Mouse (Mus musculus) hindbrain, embryonic 13.5 days (tissue): Measurements from ENCODE around the gene Tmem97. TPM values are rescaled to one million over a fixed set of nuclear protein-coding genes. Genes with fewer than 3 reads are reported as not detected.
"Not testable (repeated sequence)": the region's sequence is repeated elsewhere in the genome, so short reads cannot be mapped to it uniquely, and the experiment has no call there.

Experiments
- ATAC-seq: fragments of 200-750 bp; cut with Nextera tagmentation; 2 replicates; pipeline ENCODE4 v1.8.0; 2017; ENCODE audit warnings: moderate TSS enrichment; ENCODE audit not compliant: low FRiP score
- H3K27ac ChIP-seq: fragments of 300-500 bp; sonication (generic); 2 replicates; pipeline ENCODE4 v1.5.1; 2015; ENCODE audit warnings: inconsistent platforms, mild to moderate bottlenecking, moderate library complexity
- H3K27me3 ChIP-seq: fragments of 300-500 bp; sonication (generic); 2 replicates; pipeline ENCODE4 v1.6.1; 2015; ENCODE audit warnings: mild to moderate bottlenecking, inconsistent platforms
- H3K36me3 ChIP-seq: fragments of 300-500 bp; sonication (generic); 2 replicates; pipeline ENCODE4 v1.6.1; 2015; ENCODE audit warnings: mild to moderate bottlenecking, inconsistent platforms
- H3K4me1 ChIP-seq: fragments of 300-500 bp; sonication (generic); replicated peaks from 2 replicates; pipeline ENCODE4 v1.6.1; 2015; ENCODE audit warnings: inconsistent platforms
- H3K4me2 ChIP-seq: fragments of 300-500 bp; sonication (generic); 2 replicates; pipeline ENCODE4 v1.6.1; 2015; ENCODE audit warnings: inconsistent platforms, mild to moderate bottlenecking, moderate library complexity
- H3K4me3 ChIP-seq: fragments of 300-500 bp; sonication (generic); 2 replicates; pipeline ENCODE4 v1.5.1; 2015; ENCODE audit warnings: mild to moderate bottlenecking, inconsistent platforms
- H3K9ac ChIP-seq: fragments of 300-500 bp; sonication (generic); 2 replicates; pipeline ENCODE4 v1.6.1; 2015; ENCODE audit warnings: mild to moderate bottlenecking, inconsistent platforms
- H3K9me3 ChIP-seq: fragments of 300-500 bp; sonication (generic); 2 replicates; pipeline ENCODE4 v1.6.1; 2016; ENCODE audit warnings: inconsistent platforms
- WGBS: fragments of 180-500 bp; shearing (Covaris S2); methylation state at CpG from one replicate; pipeline ENCODE4 v1.1.7; 2015; 5-methylcytosine and 5-hydroxymethylcytosine counted together
- polyA plus RNA-seq: library from polyadenylated mRNA; unstranded; fragments of >200 nt; fragmentation: Nextera tagmentation; extraction: Ambion mirVana; gene quantifications from 2 replicates; pipeline ENCODE4 v1.2.1, GENCODE M21; 2015

Gene Tmem97
- polyA plus RNA-seq, 1 experiment from 2014 or later, result 28.5 TPM

DNA sequence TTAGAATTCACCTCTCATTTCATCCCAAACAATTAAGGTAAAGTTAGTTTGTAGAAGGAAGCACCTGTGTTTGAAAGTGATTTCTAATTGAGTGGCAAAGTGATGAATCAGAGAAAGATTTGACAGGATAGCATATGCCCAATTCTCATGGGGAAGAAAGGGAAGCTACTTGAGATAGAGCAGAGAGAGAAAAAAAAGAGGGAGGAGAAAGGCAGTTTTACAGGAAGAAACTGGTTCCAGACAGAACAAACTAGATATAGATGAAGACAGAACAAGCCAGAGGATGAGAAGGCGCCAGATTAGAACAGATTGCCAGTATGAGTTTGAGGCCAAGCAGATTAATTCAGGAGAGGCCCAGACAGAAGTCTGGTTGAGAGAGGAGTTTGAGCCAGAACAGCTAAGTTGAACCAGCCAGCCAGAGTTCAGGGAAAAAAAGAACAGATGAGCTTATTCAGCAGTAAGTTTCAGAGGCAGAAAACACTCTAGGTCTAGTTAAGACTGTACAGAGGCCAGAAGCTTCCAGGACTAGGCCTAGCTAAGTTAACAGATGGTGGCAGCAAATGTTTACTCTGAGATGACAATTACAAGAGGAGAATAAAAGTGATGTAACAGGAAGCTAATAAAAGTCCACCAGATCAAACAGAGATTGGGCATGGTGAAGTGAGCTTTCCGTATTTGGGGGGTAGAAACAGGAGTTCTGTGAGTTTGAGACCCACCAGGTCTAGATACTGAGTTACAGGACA is 2.7 kb downstream of the Tmem97 start:
- WGBS, result 93% methylated on average over 2 of the region's 2 CpGs
- peaks cover 22% of the 10 kb centered on the region for H3K4me1 ChIP-seq

DNA sequence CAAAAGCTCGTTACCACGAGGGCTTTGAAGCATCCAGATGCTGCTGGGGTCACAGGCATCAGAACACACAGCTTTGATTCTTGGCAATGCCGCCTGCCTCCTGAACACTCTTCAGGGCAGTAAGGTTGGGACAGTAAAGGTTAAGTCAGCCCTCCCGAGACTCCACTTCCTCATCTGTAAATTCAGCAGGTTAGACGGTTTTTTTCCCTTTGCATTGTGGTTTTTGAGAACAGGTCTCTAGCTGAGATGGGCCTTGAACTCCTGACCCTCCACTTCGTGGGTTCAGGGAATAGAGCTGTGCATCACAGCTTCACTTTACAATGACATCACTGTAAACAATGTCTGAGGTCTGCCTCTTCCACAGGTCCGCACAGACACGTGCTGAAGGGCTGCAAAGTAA is 5.4 kb downstream of the Tmem97 start:
- H3K9ac ChIP-seq, result no peak overlapping the region
- peaks cover 17% of the 10 kb centered on the region for H3K4me1 ChIP-seq
- H3K9me3 ChIP-seq, result no peaks in the 10 kb centered on the region
- no peak for ATAC-seq
- H3K36me3 ChIP-seq, result peaks cover 38% of the 10 kb centered on the region
- no peak overlapping the region for H3K4me3 ChIP-seq
- no peak overlapping the region for H3K27ac ChIP-seq
- no peak overlapping the region for H3K4me2 ChIP-seq
- 82% methylated on average over 8 of the region's 8 CpGs for WGBS
- no peaks in the 10 kb centered on the region for H3K27me3 ChIP-seq

More for the DNA sequence above, 2.7 kb downstream of the Tmem97 start:
- H3K27me3 ChIP-seq, result no peaks in the 10 kb centered on the region
- peaks cover 16% of the 10 kb centered on the region for H3K36me3 ChIP-seq
- no peak for ATAC-seq
- no peak overlapping the region for H3K27ac ChIP-seq
- H3K4me3 ChIP-seq, result no peak overlapping the region
- H3K9me3 ChIP-seq, result no peaks in the 10 kb centered on the region
- H3K9ac ChIP-seq, result no peak overlapping the region; the same call in 1 of the 2 replicates
- no peak overlapping the region for H3K4me2 ChIP-seq

DNA sequence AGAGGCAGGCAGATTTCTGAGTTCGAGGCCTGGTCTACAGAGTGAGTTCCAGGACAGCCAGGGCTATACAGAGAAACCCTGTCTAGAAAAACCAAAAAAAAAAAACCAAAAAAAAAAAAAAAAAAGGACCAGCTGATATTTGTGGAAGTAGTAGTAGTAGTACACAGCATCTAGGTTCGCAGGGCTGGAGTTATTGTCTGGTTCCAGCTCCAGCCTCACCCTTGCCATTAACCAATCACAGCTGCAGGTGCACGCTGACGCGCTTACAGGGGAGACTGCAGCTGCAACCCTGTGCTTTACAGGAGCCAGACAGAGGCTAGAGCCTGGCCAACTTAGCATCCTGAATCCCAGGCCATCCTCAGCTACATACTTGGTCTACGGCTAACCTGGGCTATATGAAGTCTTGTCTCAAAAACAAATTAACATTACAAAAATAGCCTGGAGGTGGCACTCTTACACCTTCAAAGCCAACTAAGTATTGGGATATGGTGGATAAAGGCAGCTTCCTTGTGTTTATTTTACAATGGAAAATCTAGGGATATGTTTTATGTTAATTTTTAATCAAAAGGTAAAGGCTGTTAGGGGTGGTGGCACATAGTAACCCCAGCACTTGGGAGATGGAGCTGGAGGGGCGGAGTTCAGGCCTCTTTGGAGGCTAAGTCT is 6.0 kb downstream of the Tmem97 start:
- Histone ChIP-seq H3K4me3 (no peak overlapping the region), H3K9ac (no peak overlapping the region), H3K27me3 (no peaks in the 10 kb centered on the region), H3K36me3 (peaks cover 44% of the 10 kb centered on the region), H3K27ac (no peak overlapping the region), H3K4me2 (no peak overlapping the region), H3K4me1 (peaks cover 11% of the 10 kb centered on the region), H3K9me3 (no peaks in the 10 kb centered on the region)
- ATAC-seq, result no peak
- WGBS, result 94% methylated on average over 7 of the region's 7 CpGs

DNA sequence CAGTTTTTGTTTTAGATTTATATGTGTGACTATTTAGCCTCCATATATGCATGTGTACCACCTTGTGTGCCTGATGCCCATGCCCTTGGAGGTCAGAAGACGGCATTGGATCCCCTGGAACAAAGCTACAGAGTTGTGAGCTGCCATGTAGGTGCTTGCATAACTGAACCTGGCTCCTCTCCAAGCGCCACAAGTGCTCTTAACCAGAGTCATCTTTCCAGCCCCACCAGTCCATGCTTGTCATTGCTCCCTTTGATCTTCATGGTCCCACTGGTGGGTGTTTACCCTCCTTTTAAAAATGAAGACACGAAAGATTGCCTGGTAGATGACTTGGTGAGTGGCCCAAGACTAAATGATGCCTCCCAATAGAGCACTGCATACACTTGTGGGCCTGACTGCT is 10.2 kb downstream of the Tmem97 start:
- H3K36me3 ChIP-seq, result peaks cover 53% of the 10 kb centered on the region
- WGBS, result 93% methylated on average over 3 of the region's 3 CpGs
- H3K4me1 ChIP-seq, result peaks cover 20% of the 10 kb centered on the region
- H3K4me2 ChIP-seq, result no peak overlapping the region
- no peak overlapping the region for H3K9ac ChIP-seq
- H3K4me3 ChIP-seq, result no peak overlapping the region
- ATAC-seq, result no peak
- H3K27me3 ChIP-seq, result no peaks in the 10 kb centered on the region
- H3K27ac ChIP-seq, result no peak overlapping the region
- H3K9me3 ChIP-seq, result no peaks in the 10 kb centered on the region

DNA sequence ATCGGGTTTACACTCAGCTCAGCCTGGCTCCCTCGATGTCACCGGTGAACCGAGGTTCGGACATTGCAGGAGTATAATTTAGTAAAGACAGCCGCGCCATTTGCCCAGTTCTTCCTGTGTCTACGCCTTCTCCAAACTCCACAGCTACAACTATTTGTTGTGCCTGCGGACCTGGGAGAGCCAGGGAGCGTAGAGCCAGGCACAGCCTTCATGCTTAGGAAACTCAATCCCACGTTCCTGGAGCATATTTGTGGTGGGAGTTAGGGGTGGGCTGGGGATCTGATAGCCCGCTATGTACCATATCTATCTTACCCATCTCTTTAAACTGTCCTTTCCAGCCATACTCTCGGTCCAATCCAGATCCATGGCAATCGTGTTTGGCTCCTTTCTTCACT is 13.9 kb downstream of the Tmem97 start:
- H3K36me3 ChIP-seq, result peaks cover 33% of the 10 kb centered on the region
- H3K27me3 ChIP-seq, result no peaks in the 10 kb centered on the region
- ATAC-seq, result no peak; the same call in 1 of the 2 replicates
- H3K4me1 ChIP-seq, result peaks cover 33% of the 10 kb centered on the region
- 2% methylated on average over 14 of the region's 14 CpGs for WGBS
- peak overlapping the region; percentile 73 for H3K4me3 ChIP-seq
- H3K9ac ChIP-seq, result peak overlapping the region; percentile 89
- H3K4me2 ChIP-seq, result peak overlapping the region; percentile 86
- H3K27ac ChIP-seq, result peak overlapping the region; percentile 90
- no peaks in the 10 kb centered on the region for H3K9me3 ChIP-seq

DNA sequence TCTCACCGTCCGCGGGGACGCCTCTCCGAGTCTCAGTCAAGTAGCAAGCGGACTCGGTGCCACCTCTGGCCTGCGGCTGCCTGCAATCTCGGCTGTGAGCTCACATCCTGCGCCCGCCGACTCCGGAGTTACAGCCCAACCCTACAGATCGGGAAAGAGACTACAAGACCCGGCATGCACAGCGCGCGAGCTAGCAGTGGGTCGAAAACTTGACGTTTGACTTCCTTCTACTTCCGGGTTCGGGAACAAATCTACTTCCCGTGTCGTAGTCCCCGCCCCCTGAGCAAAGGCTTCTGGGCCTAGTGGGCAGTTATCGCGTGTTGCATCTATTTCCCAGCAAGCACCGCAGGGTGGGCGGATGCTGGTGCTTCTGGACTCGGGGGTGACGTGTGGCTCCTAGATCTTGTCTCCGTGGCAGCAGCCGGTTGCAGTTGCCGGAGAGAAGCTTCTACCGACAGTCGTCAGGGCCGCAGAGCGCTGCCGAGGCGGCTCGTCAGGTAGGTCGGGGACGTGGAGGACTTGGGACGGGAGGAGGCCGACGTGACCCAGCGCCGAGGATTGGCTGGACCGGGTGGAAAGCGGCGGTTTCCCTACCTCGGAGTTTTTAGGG is 14.4 kb downstream of the Tmem97 start, which contains the start of the genes Tnfaip1 and Ift20:
TSS of gene Tnfaip1 (minus strand) at position 253 of the 610 bp plus-strand sequence.
TSS of gene Ift20 (plus strand) at position 282 of the 610 bp plus-strand sequence.
- no peaks in the 10 kb centered on the region for H3K9me3 ChIP-seq
- WGBS, result under 1% methylated on average over 52 of the region's 52 CpGs
- peaks cover 33% of the 10 kb centered on the region for H3K4me1 ChIP-seq
- H3K9ac ChIP-seq, result peak within 1 kb of the TSS; percentile 89
- H3K27me3 ChIP-seq, result no peaks in the 10 kb centered on the region
- peak within 1 kb of the TSS; percentile 95 for H3K27ac ChIP-seq
- peaks cover 30% of the 10 kb centered on the region for H3K36me3 ChIP-seq
- H3K4me2 ChIP-seq, result peak within 1 kb of the TSS; percentile 86
- peak; percentile 98 for ATAC-seq
- peak within 1 kb of the TSS; percentile 73 for H3K4me3 ChIP-seq

DNA sequence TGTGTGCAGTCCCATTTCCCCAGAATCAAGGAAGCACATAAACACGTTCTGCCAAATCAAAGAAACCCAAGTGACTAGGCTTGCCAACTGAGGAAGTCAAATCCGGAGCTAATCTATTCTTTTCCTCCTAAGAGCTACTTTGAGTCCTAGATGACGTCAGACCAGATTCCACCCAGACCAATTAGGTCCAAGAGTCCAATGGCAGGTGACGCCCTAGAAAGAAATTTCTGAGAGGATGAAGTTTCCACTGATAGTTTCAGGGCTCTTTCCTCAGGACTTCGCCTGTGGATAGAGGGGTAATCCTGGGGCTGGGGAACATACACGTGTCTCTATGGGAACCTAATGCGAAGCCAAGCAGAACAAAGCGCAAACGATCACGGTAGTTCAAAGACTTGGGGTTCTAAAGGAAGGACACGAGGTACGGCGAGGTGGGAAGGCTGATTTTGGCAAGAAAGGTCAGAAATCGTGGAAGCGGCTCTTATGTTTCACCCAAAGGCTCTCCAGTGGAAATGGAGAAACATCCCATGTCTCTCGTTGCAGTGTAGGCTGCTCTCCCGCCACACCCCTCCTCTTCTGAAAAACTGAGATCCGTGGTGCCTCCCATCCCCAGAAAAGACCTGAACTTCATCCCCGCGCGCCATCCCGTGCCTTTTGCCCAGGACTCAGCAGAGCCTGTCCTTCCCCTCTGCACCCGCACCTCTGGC is 15.0 kb downstream of the Tmem97 start:
- under 1% methylated on average over 23 of the region's 23 CpGs for WGBS
- H3K9ac ChIP-seq, result peak overlapping the region; percentile 85
- H3K27ac ChIP-seq, result peak overlapping the region; percentile 95
- peak; percentile 33; the same call in 1 of the 2 replicates for ATAC-seq
- H3K4me3 ChIP-seq, result peak overlapping the region; percentile 73
- H3K4me2 ChIP-seq, result peak overlapping the region; percentile 78
- no peaks in the 10 kb centered on the region for H3K9me3 ChIP-seq
- peaks cover 33% of the 10 kb centered on the region for H3K4me1 ChIP-seq
- H3K36me3 ChIP-seq, result peaks cover 26% of the 10 kb centered on the region
- H3K27me3 ChIP-seq, result no peaks in the 10 kb centered on the region

DNA sequence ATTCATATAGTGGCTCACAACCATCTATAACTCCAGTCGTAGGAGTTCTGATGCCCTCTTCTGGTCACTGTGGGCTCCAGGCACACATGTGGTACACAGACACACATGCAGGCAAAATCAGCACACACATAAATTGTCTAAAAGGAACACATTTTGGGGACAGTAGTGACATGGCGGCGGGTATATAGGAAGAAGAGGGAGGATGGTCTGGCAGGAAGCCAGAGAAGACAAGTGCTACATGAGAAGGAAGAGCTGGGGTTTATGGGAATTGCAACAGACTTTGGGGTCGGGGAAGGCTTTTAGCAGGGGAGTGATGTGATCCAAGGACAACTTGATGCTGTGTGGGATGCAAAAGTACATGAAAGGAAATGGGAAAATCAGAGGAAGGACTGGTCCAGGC is 16.1 kb downstream of the Tmem97 start:
- H3K4me3 ChIP-seq, result peak overlapping the region; percentile 73

DNA sequence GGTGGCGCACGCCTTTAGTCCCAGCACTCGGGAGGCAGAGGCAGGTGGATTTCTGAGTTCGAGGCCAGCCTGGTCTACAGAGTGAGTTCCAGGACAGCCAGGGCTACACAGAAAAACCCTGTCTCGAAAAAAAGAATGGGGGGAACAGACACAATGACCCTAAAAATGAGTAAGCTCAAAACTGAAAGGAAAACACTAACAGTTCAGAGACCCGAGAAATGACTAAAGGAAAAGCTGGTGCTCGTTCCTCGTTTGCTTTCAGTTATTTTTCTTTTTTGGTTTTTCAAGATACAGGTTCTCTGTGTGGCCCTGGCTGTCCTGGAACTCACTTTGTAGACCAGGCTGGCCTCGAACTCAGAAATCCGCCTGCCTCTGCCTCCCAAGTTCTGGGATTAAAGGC is 19.1 kb downstream of the Tmem97 start:
- not testable (repeated sequence) for H3K27me3 ChIP-seq, ATAC-seq, H3K9ac ChIP-seq, H3K4me3 ChIP-seq, H3K9me3 ChIP-seq, H3K27ac ChIP-seq, H3K4me2 ChIP-seq
- 97% methylated on average over 10 of the region's 10 CpGs for WGBS
- peaks cover 14% of the 10 kb centered on the region for H3K4me1 ChIP-seq
- H3K36me3 ChIP-seq, result peaks cover 42% of the 10 kb centered on the region

More for the DNA sequence above, 16.1 kb downstream of the Tmem97 start:
- peaks cover 33% of the 10 kb centered on the region for H3K4me1 ChIP-seq
- ATAC-seq, result no peak
- H3K9ac ChIP-seq, result peak overlapping the region; percentile 85; the same call in 1 of the 2 replicates
- no peaks in the 10 kb centered on the region for H3K27me3 ChIP-seq
- peaks cover 25% of the 10 kb centered on the region for H3K36me3 ChIP-seq
- H3K9me3 ChIP-seq, result no peaks in the 10 kb centered on the region
- WGBS, result 95% methylated on average over 4 of the region's 4 CpGs
- H3K4me2 ChIP-seq, result peak overlapping the region; percentile 78
- no peak overlapping the region for H3K27ac ChIP-seq

DNA sequence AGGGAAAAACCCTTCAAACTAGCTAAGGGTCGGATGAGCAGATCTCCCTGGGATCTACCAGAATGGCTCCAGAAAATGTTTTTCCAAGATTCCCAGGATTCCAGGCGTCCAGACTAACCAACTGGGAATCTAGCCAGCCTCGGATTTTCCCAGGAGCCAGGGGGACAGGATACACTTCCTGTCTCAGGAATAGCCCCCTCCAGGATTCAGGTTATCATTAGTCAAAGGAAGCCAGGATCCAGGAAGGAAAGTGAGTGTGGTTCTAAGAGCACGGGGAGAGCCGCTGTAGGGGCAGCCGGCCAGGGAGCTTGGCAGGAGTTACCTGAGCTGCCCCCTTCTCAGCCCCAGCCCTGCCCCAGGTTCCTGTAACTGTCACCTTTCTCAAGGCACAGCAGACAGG is 19.5 kb downstream of the Tmem97 start:
- no peak overlapping the region for H3K4me2 ChIP-seq
- peaks cover 47% of the 10 kb centered on the region for H3K36me3 ChIP-seq
- no peaks in the 10 kb centered on the region for H3K27me3 ChIP-seq
- H3K4me3 ChIP-seq, result no peak overlapping the region
- no peak overlapping the region for H3K9ac ChIP-seq
- no peak for ATAC-seq
- H3K9me3 ChIP-seq, result no peaks in the 10 kb centered on the region
- 88% methylated on average over 6 of the region's 6 CpGs for WGBS
- peak overlapping the region; percentile 32 for H3K27ac ChIP-seq
- peaks cover 14% of the 10 kb centered on the region for H3K4me1 ChIP-seq

DNA sequence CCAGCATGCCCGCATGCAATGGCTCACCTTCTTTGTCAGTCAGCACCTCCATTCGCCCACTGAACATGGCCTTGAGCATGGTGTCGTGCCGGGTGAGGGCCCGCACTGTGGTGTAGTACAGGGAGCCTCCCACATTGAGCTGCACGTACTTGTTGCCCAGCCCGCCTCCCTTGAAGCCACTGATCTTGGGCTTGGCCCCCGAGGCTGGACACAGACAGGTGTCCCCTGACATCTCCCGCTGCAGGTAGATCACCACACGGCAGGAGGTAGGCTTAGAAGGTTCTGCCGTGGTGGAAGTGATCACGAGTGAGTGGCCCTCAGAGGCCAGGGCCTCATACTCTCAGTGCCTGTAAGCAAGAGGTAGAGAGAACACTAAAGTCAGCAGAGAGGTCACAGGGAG is 20.6 kb downstream of the Tmem97 start:
- 0 out of 2 replicates have a peak overlapping the region, but pooled peaks have one; percentile 24 for H3K9ac ChIP-seq
- peaks cover 57% of the 10 kb centered on the region for H3K36me3 ChIP-seq
- no peak for ATAC-seq
- no peak overlapping the region for H3K27ac ChIP-seq
- H3K4me1 ChIP-seq, result peaks cover 10% of the 10 kb centered on the region
- no peak overlapping the region for H3K4me3 ChIP-seq
- 88% methylated on average over 12 of the region's 12 CpGs for WGBS
- no peak overlapping the region for H3K4me2 ChIP-seq
- H3K9me3 ChIP-seq, result no peaks in the 10 kb centered on the region
- no peaks in the 10 kb centered on the region for H3K27me3 ChIP-seq

DNA sequence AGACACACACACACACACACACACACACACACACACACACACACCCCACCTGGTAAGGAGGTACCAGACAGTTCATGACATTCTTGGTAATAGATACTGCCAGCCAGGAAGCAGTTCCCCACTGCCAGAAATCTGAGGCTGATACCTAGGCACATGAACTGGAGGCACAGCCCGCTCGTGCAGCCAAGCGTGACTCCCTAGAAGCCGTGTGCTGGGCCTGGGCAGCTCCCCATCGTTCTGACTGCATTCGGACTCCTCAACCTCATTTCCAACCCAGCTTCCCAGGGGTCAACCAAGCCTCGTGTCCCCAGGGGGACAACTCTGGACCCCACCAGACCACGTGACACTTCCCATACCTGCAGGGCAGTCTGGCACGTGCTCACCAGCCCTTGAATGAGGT is 21.9 kb downstream of the Tmem97 start:
- Histone ChIP-seq H3K4me1 (0 out of 2 replicates have a peak, but pooled peaks cover 5% of the 10 kb centered on the region), H3K4me2 (no peak overlapping the region), H3K27me3 (no peaks in the 10 kb centered on the region), H3K36me3 (peaks cover 70% of the 10 kb centered on the region), H3K4me3 (no peak overlapping the region), H3K27ac (no peak overlapping the region), H3K9ac (no peak overlapping the region), H3K9me3 (no peaks in the 10 kb centered on the region)
- 83% methylated on average over 9 of the region's 9 CpGs for WGBS
- ATAC-seq, result no peak
